Mouse (Mus musculus) mammary gland, adult 2 months (tissue): ENCODE results near the gene Nek2. TPM values are rescaled to one million over a fixed set of nuclear protein-coding genes. Genes with fewer than 3 reads are reported as not detected.

Experiments
- polyA plus RNA-seq: library from polyadenylated mRNA; depleted of rRNA; stranded (reverse); fragments of >200 nt; gene quantifications from 2 replicates; pipeline ENCODE4 v1.2.3, GENCODE M21; 2012; ENCODE audit warnings: low replicate concordance; rRNA removed

Nek2 gene
- 0.53 and 1.0 TPM in 2 replicates for polyA plus RNA-seq

DNA sequence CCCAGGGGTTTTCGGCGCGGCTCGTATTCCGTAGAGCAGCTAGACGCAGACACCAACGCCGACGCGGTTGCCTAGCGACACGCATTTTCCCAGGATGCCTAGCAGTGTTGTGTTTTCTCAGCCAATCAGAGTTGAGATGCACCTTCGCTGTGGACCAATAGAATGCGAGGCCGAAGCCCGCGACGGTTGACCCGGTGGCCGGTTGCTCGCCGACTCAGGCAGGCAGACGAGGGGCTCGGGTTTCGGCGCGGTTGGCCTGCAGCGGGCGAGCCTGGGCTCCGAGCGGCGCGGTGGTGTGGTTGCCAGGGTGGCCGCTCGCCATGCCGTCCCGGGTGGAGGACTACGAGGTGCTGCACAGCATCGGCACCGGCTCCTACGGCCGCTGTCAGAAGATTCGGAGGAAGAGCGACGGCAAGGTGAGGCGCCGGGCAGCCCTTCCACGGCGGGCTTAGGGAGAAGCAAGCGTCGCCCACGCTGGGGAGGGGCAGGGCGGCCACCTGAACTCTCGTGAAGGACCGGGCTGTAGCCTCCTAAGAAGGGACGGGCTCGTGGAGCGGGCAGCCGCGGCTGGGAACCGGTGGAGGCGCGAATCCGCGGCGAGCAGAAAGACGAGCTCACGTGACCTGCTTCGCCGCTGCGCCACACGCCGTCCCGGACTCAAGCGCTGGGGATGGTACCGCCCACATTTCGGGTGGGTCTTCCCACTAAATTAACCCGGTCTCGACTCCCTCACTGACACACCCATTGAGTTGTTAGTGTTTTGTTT, at the start of gene Nek2:
Gene Nek2, plus strand, starts transcription at position 119 of the 766 bp plus-strand sequence.

Other genes with a start within 250 kb of the Nek2 start
- 0.67 and 1.0 TPM in 2 replicates for gene Dtl, start 245.9 kb upstream of the Nek2 start, polyA plus RNA-seq
- 19.1 and 23.9 TPM in 2 replicates for gene Ints7, start 245.8 kb upstream of the Nek2 start, polyA plus RNA-seq
- gene Lpgat1, start 103.6 kb upstream of the Nek2 start, polyA plus RNA-seq, result 21.2 and 37.3 TPM in 2 replicates
- 6.9 and 16.4 TPM in 2 replicates for gene Slc30a1, start 85.3 kb downstream of the Nek2 start, polyA plus RNA-seq
- 0.42 and 0.61 TPM in 2 replicates for gene Rd3, start 155.9 kb downstream of the Nek2 start, polyA plus RNA-seq